Mouse (Mus musculus): ENCODE measurements around the gene Stoml2.

Gene Stoml2

GRCm38 (mm10) chr4:43043644-43044357 lies 12.3 kb upstream of the Stoml2 start:
- no peak for TF ChIP-seq GATA4 (IDR thresholded peaks at IDR 0.05; ENCODE audit: insufficient replicate concordance, low read length)

GRCm38 (mm10) chr4:43040881-43041547 lies 9.5 kb upstream of the Stoml2 start:
- TF ChIP-seq GATA4 (IDR thresholded peaks at IDR 0.05; ENCODE audit: insufficient replicate concordance, low read length): no peak

- TF ChIP-seq GATA4 (IDR thresholded peaks at IDR 0.05; ENCODE audit: insufficient replicate concordance, low read length): peak; percentile 10; the same call in 1 of the 2 replicates
Measured at GRCm38 (mm10) chr4:43040114-43040572, 8.6 kb upstream of the Stoml2 start.

GRCm38 (mm10) chr4:43039609-43040008 lies 8.1 kb upstream of the Stoml2 start:
- TF ChIP-seq GATA4 (IDR thresholded peaks at IDR 0.05; ENCODE audit: insufficient replicate concordance, low read length): no peak

GRCm38 (mm10) chr4:43038567-43039495 lies 7.3 kb upstream of the Stoml2 start:
- TF ChIP-seq GATA4 (IDR thresholded peaks at IDR 0.05; ENCODE audit: insufficient replicate concordance, low read length): no peak

GRCm38 (mm10) chr4:43037860-43038566 lies 6.5 kb upstream of the Stoml2 start:
- TF ChIP-seq GATA4 (IDR thresholded peaks at IDR 0.05; ENCODE audit: insufficient replicate concordance, low read length): no peak

- no peak for TF ChIP-seq GATA4 (IDR thresholded peaks at IDR 0.05; ENCODE audit: insufficient replicate concordance, low read length)
Measured at GRCm38 (mm10) chr4:43036356-43036755, 4.8 kb upstream of the Stoml2 start.

- no peak for TF ChIP-seq GATA4 (IDR thresholded peaks at IDR 0.05; ENCODE audit: insufficient replicate concordance, low read length)
Measured at GRCm38 (mm10) chr4:43035851-43036250, 4.3 kb upstream of the Stoml2 start.

GRCm38 (mm10) chr4:43033481-43033880 lies 2.0 kb upstream of the Stoml2 start:
- TF ChIP-seq GATA4 (IDR thresholded peaks at IDR 0.05; ENCODE audit: insufficient replicate concordance, low read length): no peak

GRCm38 (mm10) chr4:43032501-43032900 lies 991 bp upstream of the Stoml2 start:
- no peak for TF ChIP-seq GATA4 (IDR thresholded peaks at IDR 0.05; ENCODE audit: insufficient replicate concordance, low read length)

GRCm38 (mm10) chr4:43030780-43031230 lies 705 bp downstream of the Stoml2 start:
- TF ChIP-seq GATA4 (IDR thresholded peaks at IDR 0.05; ENCODE audit: insufficient replicate concordance, low read length): no peak

- TF ChIP-seq GATA4 (IDR thresholded peaks at IDR 0.05; ENCODE audit: insufficient replicate concordance, low read length): no peak
Measured at GRCm38 (mm10) chr4:43030352-43030751, 1.2 kb downstream of the Stoml2 start.

- no peak for TF ChIP-seq GATA4 (IDR thresholded peaks at IDR 0.05; ENCODE audit: insufficient replicate concordance, low read length)
Measured at GRCm38 (mm10) chr4:43029749-43030148, 1.8 kb downstream of the Stoml2 start.

- TF ChIP-seq GATA4 (IDR thresholded peaks at IDR 0.05; ENCODE audit: insufficient replicate concordance, low read length): no peak
Measured at GRCm38 (mm10) chr4:43029121-43029520, 2.4 kb downstream of the Stoml2 start.

Data from liver, adult (tissue).